Mouse (Mus musculus) liver, postnatal 0 days (tissue): ENCODE measurements at regions not wholly inside any gene's neighbourhood (a gene's known extent, or its start where the extent isn't known, plus 50 kb on each side); places are given as distances from the start of the nearest gene placed in this dataset.

Experiments used
- CTCF ChIP-seq: sonication (generic); IDR thresholded peaks from 2 replicates; pipeline ENCODE4 v1.5.1; 2016; ENCODE audit warnings: antibody characterized with exemption, low read depth
- EP300 ChIP-seq: IDR thresholded peaks from 2 replicates; pipeline ENCODE4 v1.6.1; 2016; ENCODE audit warnings: antibody characterized with exemption, low read depth, mild to moderate bottlenecking

DNA sequence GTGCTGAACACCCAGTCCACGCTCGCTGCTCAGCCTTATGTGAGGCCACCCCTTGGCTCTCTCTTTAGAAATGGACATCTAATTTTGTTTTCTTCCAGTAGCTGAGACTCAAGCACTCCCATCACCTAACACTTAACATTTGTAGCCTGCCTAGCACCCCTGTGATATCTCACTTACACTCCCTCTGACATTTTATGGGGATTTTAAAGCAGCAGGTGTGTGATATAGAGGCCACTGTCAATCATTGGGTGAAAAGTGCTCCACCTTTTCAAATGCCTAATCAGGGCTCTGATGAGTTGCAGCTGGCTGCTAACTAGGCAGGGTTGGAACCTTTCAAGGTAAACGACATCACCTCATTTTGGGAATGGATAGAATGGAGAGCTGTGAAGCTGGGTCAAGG, 90.2 kb downstream of the Gm12728 start:
- no peak for TF ChIP-seq CTCF
- TF ChIP-seq EP300 = no peak
